Mouse (Mus musculus): Measurements from ENCODE around the gene Mrpl28. TPM values are rescaled to one million over a fixed set of nuclear protein-coding genes. Genes with fewer than 3 reads are reported as not detected.
"Not testable (repeated sequence)": the region's sequence is repeated elsewhere in the genome, so short reads cannot be mapped to it uniquely, and the experiment has no call there.

Gene Mrpl28
- polyA plus RNA-seq, 1 experiment from 2014 or later: 235 TPM

DNA sequence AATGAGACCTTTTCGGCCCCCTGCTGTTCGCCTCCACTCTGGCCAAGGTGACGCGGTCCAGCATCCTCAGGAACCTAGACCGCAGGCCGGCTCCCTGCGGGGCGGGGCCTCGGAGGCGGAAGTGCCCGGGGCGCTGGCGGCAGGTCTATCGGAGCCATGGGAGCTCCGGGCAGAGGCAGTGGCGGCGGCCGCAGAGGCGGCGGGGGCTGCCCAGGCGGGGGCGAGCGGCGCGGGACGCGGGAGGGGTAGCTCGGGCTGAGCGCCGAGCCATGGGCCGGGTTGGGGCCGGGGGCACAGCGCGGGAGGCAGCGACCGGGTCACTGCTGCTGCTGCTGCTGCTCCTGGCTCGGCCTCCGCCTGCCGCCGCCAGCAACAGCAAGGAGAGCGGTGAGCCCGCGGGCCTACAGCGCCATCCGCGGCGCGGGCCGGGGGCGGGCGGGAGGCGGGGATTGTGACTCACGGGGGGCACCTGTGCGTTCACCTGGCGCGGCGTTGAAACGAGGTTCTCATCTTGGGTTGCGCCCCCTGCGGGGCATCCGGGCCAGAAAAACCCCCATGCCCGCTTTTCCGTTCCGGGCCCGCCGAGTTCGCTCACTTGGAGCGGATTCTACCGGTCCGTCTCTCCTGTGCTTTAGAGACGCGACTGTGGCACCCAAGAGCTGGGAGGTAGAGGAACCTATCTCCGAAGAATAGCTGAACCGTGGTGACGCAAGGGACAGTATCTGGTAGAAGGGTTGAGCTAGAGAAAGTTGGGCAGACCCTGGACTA lies 9.9 kb upstream of the Mrpl28 start, which contains the start of gene Tmem8:
Gene Tmem8 (plus strand): TSS at position 119 of the 768 bp plus-strand sequence.
- Histone ChIP-seq H3K27me3 (replicated peaks; ENCODE audit: control insufficient read depth, insufficient read depth, low read length) (peaks cover 64% of the 10 kb centered on the region), H3K9ac (ENCODE audit: low read length) (peak within 1 kb of the TSS; percentile 44), H3K4me1 (replicated peaks; ENCODE audit: control insufficient read depth, insufficient read depth, low read length) (peaks cover 10% of the 10 kb centered on the region; the same call in 1 of the 2 replicates), H3K27ac (ENCODE audit: low read depth) (no peak within 1 kb of the TSS), H3K4me3 (ENCODE audit: low read depth, low read length) (peak within 1 kb of the TSS; percentile 54), H3K36me3 (ENCODE audit: control insufficient read depth, insufficient read depth, low read length) (no peaks in the 10 kb centered on the region), H3K9me3 (ENCODE audit: control insufficient read depth, low read length) (no peaks in the 10 kb centered on the region), H3K4me2 (ENCODE audit: low read length) (peak within 1 kb of the TSS; percentile 88)
- WGBS: under 1% methylated on average over 70 of the region's 75 CpGs
- ATAC-seq (replicated peaks; ENCODE audit: low FRiP score, low TSS enrichment, low read depth) (peak; percentile 82), DNase-seq (ENCODE audit: low spot score) (peak; percentile 87)

DNA sequence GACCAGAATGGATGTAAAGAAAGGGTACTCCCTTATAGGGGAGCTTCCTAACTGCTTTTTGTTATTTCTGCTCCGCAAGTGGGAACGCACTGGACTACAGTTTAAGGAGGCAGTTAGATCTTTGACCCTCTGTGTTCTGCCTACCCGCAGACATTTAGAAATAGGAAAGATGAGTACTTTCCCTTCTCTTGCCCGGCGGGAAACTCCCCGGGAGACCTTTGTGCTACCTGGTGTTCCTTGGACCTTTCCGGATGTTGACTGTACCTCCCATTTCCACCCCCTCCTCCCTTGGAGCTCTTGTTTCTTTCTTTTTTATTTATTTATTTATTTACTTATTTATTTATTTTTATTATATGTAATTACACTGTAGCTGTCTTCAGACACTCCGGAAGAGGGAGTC lies 9.2 kb upstream of the Mrpl28 start:
- Histone ChIP-seq H3K9ac (ENCODE audit: low read length) (no peak overlapping the region; the same call in 1 of the 2 replicates), H3K27me3 (replicated peaks; ENCODE audit: control insufficient read depth, insufficient read depth, low read length) (peaks cover 64% of the 10 kb centered on the region), H3K9me3 (ENCODE audit: control insufficient read depth, low read length) (no peaks in the 10 kb centered on the region), H3K4me1 (replicated peaks; ENCODE audit: control insufficient read depth, insufficient read depth, low read length) (peaks cover 10% of the 10 kb centered on the region; the same call in 1 of the 2 replicates), H3K4me3 (ENCODE audit: low read depth, low read length) (peak overlapping the region; percentile 54), H3K4me2 (ENCODE audit: low read length) (peak overlapping the region; percentile 88), H3K36me3 (ENCODE audit: control insufficient read depth, insufficient read depth, low read length) (no peaks in the 10 kb centered on the region), H3K27ac (ENCODE audit: low read depth) (no peak overlapping the region)
- ATAC-seq (replicated peaks; ENCODE audit: low FRiP score, low TSS enrichment, low read depth) (no peak), DNase-seq (ENCODE audit: low spot score) (no peak)
- 15% methylated on average over 8 of the region's 8 CpGs for WGBS

DNA sequence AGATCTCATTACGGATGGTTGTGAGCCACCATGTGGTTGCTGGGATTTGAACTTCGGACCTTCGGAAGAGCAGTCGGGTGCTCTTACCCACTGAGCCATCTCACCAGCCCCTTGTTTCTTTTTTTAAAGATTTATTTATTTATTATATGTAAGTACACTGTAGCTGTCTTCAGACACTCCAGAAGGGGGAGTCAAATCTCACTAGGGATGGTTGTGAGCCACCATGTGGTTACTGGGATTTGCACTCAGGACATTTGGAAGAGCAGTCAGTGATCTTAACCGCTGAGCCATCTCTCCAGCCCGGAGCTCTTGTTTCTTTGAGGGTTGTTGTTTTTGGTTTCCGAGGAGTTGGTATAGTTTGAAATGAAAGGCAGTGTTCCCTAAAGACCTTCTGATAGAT lies 8.8 kb upstream of the Mrpl28 start:
- Histone ChIP-seq H3K4me1 (replicated peaks; ENCODE audit: control insufficient read depth, insufficient read depth, low read length) (peaks cover 10% of the 10 kb centered on the region; the same call in 1 of the 2 replicates), H3K27me3 (replicated peaks; ENCODE audit: control insufficient read depth, insufficient read depth, low read length) (peaks cover 64% of the 10 kb centered on the region)
- not testable (repeated sequence) for H3K9me3 ChIP-seq (ENCODE audit: control insufficient read depth, low read length); H3K9ac ChIP-seq (ENCODE audit: low read length); H3K4me2 ChIP-seq (ENCODE audit: low read length); H3K27ac ChIP-seq (ENCODE audit: low read depth); ATAC-seq (replicated peaks; ENCODE audit: low FRiP score, low TSS enrichment, low read depth); DNase-seq (ENCODE audit: low spot score); H3K4me3 ChIP-seq (ENCODE audit: low read depth, low read length); H3K36me3 ChIP-seq (ENCODE audit: control insufficient read depth, insufficient read depth, low read length)
- WGBS: 76% methylated on average over 7 of the region's 7 CpGs

GRCm38 (mm10) chr17:26115205-26115898 lies 7.9 kb upstream of the Mrpl28 start:
- H3K9ac ChIP-seq (ENCODE audit: low read length): no peak overlapping the region
- no peak overlapping the region for H3K4me2 ChIP-seq (ENCODE audit: low read length)
- H3K4me1 ChIP-seq (replicated peaks; ENCODE audit: control insufficient read depth, insufficient read depth, low read length): peaks cover 10% of the 10 kb centered on the region; the same call in 1 of the 2 replicates
- no peak overlapping the region for H3K27ac ChIP-seq (ENCODE audit: low read depth)
- H3K27me3 ChIP-seq (replicated peaks; ENCODE audit: control insufficient read depth, insufficient read depth, low read length): peaks cover 58% of the 10 kb centered on the region
- no peaks in the 10 kb centered on the region for H3K36me3 ChIP-seq (ENCODE audit: control insufficient read depth, insufficient read depth, low read length)
- no peaks in the 10 kb centered on the region for H3K9me3 ChIP-seq (ENCODE audit: control insufficient read depth, low read length)
- ATAC-seq (replicated peaks; ENCODE audit: low FRiP score, low TSS enrichment, low read depth) (no peak), DNase-seq (ENCODE audit: low spot score) (no peak)
- H3K4me3 ChIP-seq (ENCODE audit: low read depth, low read length): no peak overlapping the region
- WGBS: 83% methylated on average over 7 of the region's 7 CpGs

GRCm38 (mm10) chr17:26115956-26116487 lies 7.3 kb upstream of the Mrpl28 start:
- Histone ChIP-seq H3K9ac (ENCODE audit: low read length) (no peak overlapping the region), H3K4me2 (ENCODE audit: low read length) (no peak overlapping the region)

GRCm38 (mm10) chr17:26116503-26117258 lies 6.6 kb upstream of the Mrpl28 start:
- H3K27me3 ChIP-seq (replicated peaks; ENCODE audit: control insufficient read depth, insufficient read depth, low read length): peaks cover 45% of the 10 kb centered on the region
- ATAC-seq (replicated peaks; ENCODE audit: low FRiP score, low TSS enrichment, low read depth): no peak
- no peak overlapping the region for H3K27ac ChIP-seq (ENCODE audit: low read depth)
- H3K9ac ChIP-seq (ENCODE audit: low read length): no peak overlapping the region
- H3K4me3 ChIP-seq (ENCODE audit: low read depth, low read length): no peak overlapping the region
- no peaks in the 10 kb centered on the region for H3K36me3 ChIP-seq (ENCODE audit: control insufficient read depth, insufficient read depth, low read length)
- no peak overlapping the region for H3K4me2 ChIP-seq (ENCODE audit: low read length)
- DNase-seq (ENCODE audit: low spot score): no peak
- H3K4me1 ChIP-seq (replicated peaks; ENCODE audit: control insufficient read depth, insufficient read depth, low read length): peaks cover 10% of the 10 kb centered on the region; the same call in 1 of the 2 replicates
- no peaks in the 10 kb centered on the region for H3K9me3 ChIP-seq (ENCODE audit: control insufficient read depth, low read length)
- 76% methylated on average over 17 of the region's 17 CpGs for WGBS

More at GRCm38 (mm10) chr17:26115956-26116487, 7.3 kb upstream of the Mrpl28 start:
- no peaks in the 10 kb centered on the region for H3K36me3 ChIP-seq (ENCODE audit: control insufficient read depth, insufficient read depth, low read length)
- no peak overlapping the region for H3K27ac ChIP-seq (ENCODE audit: low read depth)
- H3K27me3 ChIP-seq (replicated peaks; ENCODE audit: control insufficient read depth, insufficient read depth, low read length): peaks cover 51% of the 10 kb centered on the region
- ATAC-seq (replicated peaks; ENCODE audit: low FRiP score, low TSS enrichment, low read depth): no peak
- H3K9me3 ChIP-seq (ENCODE audit: control insufficient read depth, low read length): no peaks in the 10 kb centered on the region
- no peak for DNase-seq (ENCODE audit: low spot score)
- no peak overlapping the region for H3K4me3 ChIP-seq (ENCODE audit: low read depth, low read length)
- WGBS: 88% methylated on average over 1 of the region's 3 CpGs
- peaks cover 10% of the 10 kb centered on the region; the same call in 1 of the 2 replicates for H3K4me1 ChIP-seq (replicated peaks; ENCODE audit: control insufficient read depth, insufficient read depth, low read length)

DNA sequence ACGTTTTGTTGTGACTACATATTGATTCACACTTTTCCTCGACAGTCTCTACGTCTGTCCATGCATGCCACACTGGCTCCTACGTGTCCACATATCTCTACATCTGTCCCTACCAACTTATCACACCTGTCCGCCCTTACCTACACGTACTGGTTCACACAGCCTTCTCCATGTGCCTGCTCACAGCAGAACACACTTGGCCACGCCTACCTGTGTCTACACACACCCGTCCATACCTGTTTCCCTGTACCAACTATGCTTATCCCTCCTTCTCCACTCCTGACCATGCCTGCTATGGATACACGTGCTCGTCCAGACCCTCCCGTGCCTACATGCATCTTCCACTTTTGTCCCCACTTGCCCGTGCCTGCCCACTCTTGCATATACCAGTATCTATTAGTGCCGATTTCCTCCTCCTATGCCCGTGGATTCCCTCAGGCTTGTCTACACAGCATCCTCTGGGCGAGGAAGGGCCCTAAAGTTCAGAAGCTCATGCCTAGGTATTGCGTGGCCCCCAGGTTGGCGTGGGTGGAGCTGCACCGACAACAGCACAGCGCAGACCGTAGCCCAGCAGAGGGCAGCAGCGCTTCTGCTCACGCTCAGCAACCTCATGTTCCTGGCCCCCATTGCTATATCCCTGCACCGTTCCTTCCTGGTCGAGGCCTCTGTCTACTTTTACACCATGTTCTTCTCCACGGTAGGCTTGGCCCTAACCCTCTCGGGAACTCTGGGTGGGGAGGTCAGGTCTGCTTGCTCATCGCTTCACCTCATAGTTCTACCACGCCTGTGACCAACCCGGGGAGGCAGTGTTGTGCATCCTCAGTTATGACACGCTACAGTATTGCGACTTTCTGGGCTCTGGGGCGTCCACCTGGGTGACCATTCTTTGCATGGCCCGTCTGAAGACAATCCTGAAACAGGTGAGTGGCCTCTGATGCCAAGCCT lies 3.3 kb upstream of the Mrpl28 start:
- Histone ChIP-seq H3K4me3 (ENCODE audit: low read depth, low read length) (no peak overlapping the region), H3K9ac (ENCODE audit: low read length) (no peak overlapping the region), H3K36me3 (ENCODE audit: control insufficient read depth, insufficient read depth, low read length) (no peaks in the 10 kb centered on the region), H3K27me3 (replicated peaks; ENCODE audit: control insufficient read depth, insufficient read depth, low read length) (peaks cover 12% of the 10 kb centered on the region), H3K9me3 (ENCODE audit: control insufficient read depth, low read length) (no peaks in the 10 kb centered on the region), H3K4me1 (replicated peaks; ENCODE audit: control insufficient read depth, insufficient read depth, low read length) (peaks cover 12% of the 10 kb centered on the region), H3K4me2 (ENCODE audit: low read length) (no peak overlapping the region), H3K27ac (ENCODE audit: low read depth) (no peak overlapping the region)
- ATAC-seq (replicated peaks; ENCODE audit: low FRiP score, low TSS enrichment, low read depth) (peak; percentile 63), DNase-seq (ENCODE audit: low spot score) (peak; percentile 80)
- 46% methylated on average over 33 of the region's 33 CpGs for WGBS
